Mouse (Mus musculus) hindbrain, postnatal 0 days (tissue): ENCODE data around the gene Kcnab1. TPM values are rescaled to one million over a fixed set of nuclear protein-coding genes. Genes with fewer than 3 reads are reported as not detected.
A peak's percentile ranks its signal among the peaks of the same experiment; 100 is the strongest.

Experiments
- ATAC-seq: fragments of 200-750 bp; cut with Nextera tagmentation; 2 replicates; pipeline ENCODE4 v1.8.0; 2017; ENCODE audit warnings: mild to moderate bottlenecking, moderate TSS enrichment, moderate library complexity
- DNase-seq: peaks from one replicate; pipeline ENCODE4 v3.0.0-alpha.2; 2015; ENCODE audit warnings: low spot score
- H3K27ac ChIP-seq: fragments of 300-500 bp; sonication (generic); 2 replicates; pipeline ENCODE4 v1.5.1; 2014; ENCODE audit warnings: mild to moderate bottlenecking
- H3K27me3 ChIP-seq: fragments of 300-500 bp; sonication (generic); 2 replicates; pipeline ENCODE4 v1.6.1; 2014; ENCODE audit warnings: low read length, mixed read lengths; ENCODE audit not compliant: insufficient read depth
- H3K36me3 ChIP-seq: fragments of 300-500 bp; sonication (generic); 2 replicates; pipeline ENCODE4 v1.6.1; 2014; ENCODE audit warnings: low read length, mixed read lengths; ENCODE audit not compliant: insufficient read depth
- H3K4me1 ChIP-seq: fragments of 300-500 bp; sonication (generic); 2 replicates; pipeline ENCODE4 v1.6.1; 2014; ENCODE audit warnings: antibody characterized with exemption, low read length, mixed read lengths; ENCODE audit not compliant: insufficient read depth
- H3K4me2 ChIP-seq: fragments of 300-500 bp; sonication (generic); 2 replicates; pipeline ENCODE4 v1.6.1; 2014; ENCODE audit warnings: low read depth, mild to moderate bottlenecking, low read length, moderate library complexity, mixed read lengths
- H3K4me3 ChIP-seq: fragments of 300-500 bp; sonication (generic); 2 replicates; pipeline ENCODE4 v1.5.1; 2014; ENCODE audit warnings: low read length
- H3K9ac ChIP-seq: fragments of 300-500 bp; sonication (generic); replicated peaks from 2 replicates; pipeline ENCODE4 v1.6.1; 2014; ENCODE audit warnings: mild to moderate bottlenecking, low read length, moderate library complexity, mixed read lengths
- H3K9me3 ChIP-seq: fragments of 300-500 bp; sonication (generic); 2 replicates; pipeline ENCODE4 v1.6.1; 2016; ENCODE audit warnings: low read length, mixed read lengths
- CTCF ChIP-seq: IDR thresholded peaks from 2 replicates; pipeline ENCODE4 v1.5.1; 2016; ENCODE audit warnings: antibody characterized with exemption, control low read depth, low read depth
- WGBS: fragments of 180-500 bp; shearing (Covaris S2); extraction: QIAGEN DNeasy Blood & Tissue Kit; methylation state at CpG from one replicate; pipeline ENCODE4 v1.1.7; 2014; 5-methylcytosine and 5-hydroxymethylcytosine counted together
- polyA plus RNA-seq: library from polyadenylated mRNA; unstranded; fragments of >200 nt; fragmentation: Nextera tagmentation; extraction: Ambion mirVana; gene quantifications from 2 replicates; pipeline ENCODE4 v1.2.1, GENCODE M21; 2015
- total RNA-seq: library from RNA; depleted of rRNA; stranded (reverse); fragments of >200 nt; gene quantifications from 2 replicates; pipeline ENCODE4 v1.2.3, GENCODE M21; 2014

Gene Kcnab1
- total and polyA plus RNA-seq, 2 experiments from 2014 or later = 6.3 to 11.3 TPM

GRCm38 (mm10) chr3:65320990-65321389, 211.8 kb downstream of the Kcnab1 start:
- H3K36me3 ChIP-seq = no peaks in the 10 kb centered on the region
- H3K27ac ChIP-seq = no peak overlapping the region
- no peak for TF ChIP-seq CTCF
- WGBS = 88% methylated on average over 4 of the region's 4 CpGs
- no peaks in the 10 kb centered on the region for H3K9me3 ChIP-seq
- H3K4me3 ChIP-seq = no peak overlapping the region
- no peaks in the 10 kb centered on the region for H3K27me3 ChIP-seq
- H3K4me1 ChIP-seq = no peaks in the 10 kb centered on the region
- H3K9ac ChIP-seq = no peak overlapping the region
- DNase-seq (no peak), ATAC-seq (no peak)
- H3K4me2 ChIP-seq = no peak overlapping the region

GRCm38 (mm10) chr3:65321981-65322779, 213.0 kb downstream of the Kcnab1 start:
- TF ChIP-seq CTCF = no peak
- no peaks in the 10 kb centered on the region for H3K36me3 ChIP-seq

DNA sequence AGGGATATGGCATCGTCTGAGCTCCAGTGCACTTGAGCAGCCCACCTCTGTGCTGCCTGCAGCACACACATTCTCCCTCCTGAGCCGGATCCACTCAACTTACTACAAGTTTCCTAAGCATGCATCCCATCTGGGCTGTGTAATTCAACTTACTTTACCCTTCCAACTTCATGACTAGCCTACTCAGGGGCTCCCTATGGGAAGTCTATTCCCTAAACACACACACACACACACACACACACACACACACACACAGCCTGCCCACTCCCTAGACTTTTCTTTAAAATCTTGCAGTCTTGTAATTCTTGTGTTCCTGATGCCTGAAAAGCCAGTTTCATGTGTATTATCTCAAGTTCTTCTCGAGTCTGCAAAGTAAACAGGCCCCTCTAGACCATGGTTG, 216.1 kb downstream of the Kcnab1 start:
- Histone ChIP-seq H3K9me3 (no peaks in the 10 kb centered on the region), H3K36me3 (no peaks in the 10 kb centered on the region), H3K27me3 (no peaks in the 10 kb centered on the region), H3K4me1 (no peaks in the 10 kb centered on the region), H3K4me3 (no peak overlapping the region), H3K4me2 (no peak overlapping the region), H3K27ac (no peak overlapping the region), H3K9ac (no peak overlapping the region)
- TF ChIP-seq CTCF = no peak
- DNase-seq (no peak), ATAC-seq (no peak)
- WGBS = 64% methylated on average over 3 of the region's 3 CpGs

More at GRCm38 (mm10) chr3:65321981-65322779, 213.0 kb downstream of the Kcnab1 start:
- 59% methylated on average over 14 of the region's 14 CpGs for WGBS
- H3K4me1 ChIP-seq = no peaks in the 10 kb centered on the region
- H3K4me2 ChIP-seq = peak overlapping the region; percentile 36
- DNase-seq = peak; percentile 71
- no peaks in the 10 kb centered on the region for H3K9me3 ChIP-seq
- peak overlapping the region; percentile 48 for H3K27ac ChIP-seq
- no peak overlapping the region for H3K9ac ChIP-seq
- H3K27me3 ChIP-seq = no peaks in the 10 kb centered on the region
- no peak overlapping the region for H3K4me3 ChIP-seq
- ATAC-seq = peak; percentile 76

GRCm38 (mm10) chr3:65328814-65329213, 219.6 kb downstream of the Kcnab1 start:
- no peak overlapping the region for H3K4me2 ChIP-seq
- H3K9ac ChIP-seq = no peak overlapping the region
- no peak overlapping the region for H3K27ac ChIP-seq
- 53% methylated on average over 4 of the region's 4 CpGs for WGBS
- no peaks in the 10 kb centered on the region for H3K36me3 ChIP-seq
- TF ChIP-seq CTCF = no peak
- no peak for ATAC-seq
- no peaks in the 10 kb centered on the region for H3K4me1 ChIP-seq
- H3K9me3 ChIP-seq = no peaks in the 10 kb centered on the region
- H3K4me3 ChIP-seq = no peak overlapping the region
- H3K27me3 ChIP-seq = no peaks in the 10 kb centered on the region
- DNase-seq = peak; percentile 2

DNA sequence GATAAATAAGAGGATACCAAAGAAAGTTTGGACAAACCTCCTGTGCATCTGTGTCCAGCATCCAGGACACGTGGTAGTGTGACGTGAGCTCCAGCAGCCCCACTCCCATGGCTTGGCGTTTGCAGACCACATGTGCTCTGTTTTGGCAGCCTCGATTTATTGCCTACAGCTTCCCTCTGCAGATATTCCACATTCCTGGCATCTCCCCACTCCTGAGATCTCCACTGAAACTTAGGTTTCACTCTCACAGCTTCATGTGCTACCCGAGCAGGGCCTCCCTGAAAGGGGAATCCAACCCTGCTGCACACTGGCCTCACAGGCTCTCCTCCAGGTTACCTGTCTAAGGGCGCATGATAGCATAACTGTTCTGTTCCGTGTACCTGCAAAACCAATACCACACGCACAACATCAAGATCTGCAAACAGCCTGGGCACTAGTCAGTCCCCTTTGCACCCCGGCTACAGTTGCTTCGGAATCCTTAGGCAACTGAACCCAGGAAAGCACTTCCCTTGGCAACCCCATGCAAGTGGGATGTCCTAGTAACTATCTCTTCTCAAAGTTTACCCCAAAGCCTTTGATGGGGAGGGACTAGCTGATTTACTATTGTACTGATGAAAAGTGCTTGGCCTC, 228.8 kb downstream of the Kcnab1 start:
- 84% methylated on average over 10 of the region's 10 CpGs for WGBS
- no peak for ATAC-seq
- no peak for TF ChIP-seq CTCF

DNA sequence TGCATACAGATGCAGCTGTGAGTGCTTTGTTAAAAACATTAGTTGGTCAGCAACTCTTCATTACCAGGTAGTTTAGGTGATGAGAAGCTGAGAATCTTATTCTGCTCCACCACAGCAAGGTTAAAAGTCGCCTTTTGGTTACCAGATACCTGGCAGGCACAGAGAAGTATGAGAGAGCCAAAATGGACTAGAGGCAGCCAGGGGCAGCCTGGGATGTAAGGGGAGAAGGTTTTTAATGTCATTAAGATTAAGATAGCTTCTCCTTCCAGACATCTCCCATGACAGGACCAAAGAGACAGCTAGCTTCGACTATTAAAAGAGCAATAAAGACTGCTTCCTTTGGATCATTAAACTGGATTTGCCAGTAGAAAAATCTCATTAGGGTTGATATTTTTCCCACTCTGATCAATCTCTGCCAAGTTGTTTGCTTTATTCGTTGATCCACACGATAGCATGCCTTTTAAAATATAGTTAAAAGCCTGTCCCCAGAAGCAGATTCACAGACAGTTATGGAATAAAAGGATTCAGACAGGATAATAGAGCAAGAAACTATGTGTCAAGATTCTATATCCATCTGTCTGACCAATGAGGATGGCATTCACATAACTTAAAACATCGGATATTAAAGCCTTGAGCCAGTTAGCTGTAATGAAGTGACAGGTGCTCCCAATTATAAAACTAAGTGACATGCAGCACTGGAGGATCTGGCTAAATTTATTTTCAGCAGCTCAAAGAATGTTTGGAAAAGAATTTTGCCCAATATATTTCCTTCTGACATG, 231.2 kb downstream of the Kcnab1 start:
- H3K27me3 ChIP-seq = no peaks in the 10 kb centered on the region
- TF ChIP-seq CTCF = no peak
- no peak overlapping the region for H3K9ac ChIP-seq
- H3K9me3 ChIP-seq = no peaks in the 10 kb centered on the region
- no peaks in the 10 kb centered on the region for H3K36me3 ChIP-seq
- H3K4me2 ChIP-seq = no peak overlapping the region
- no peaks in the 10 kb centered on the region for H3K4me1 ChIP-seq
- DNase-seq = no peak
- H3K27ac ChIP-seq = no peak overlapping the region
- ATAC-seq = no peak
- 74% methylated on average over 5 of the region's 5 CpGs for WGBS
- no peak overlapping the region for H3K4me3 ChIP-seq

More for the DNA sequence above, 228.8 kb downstream of the Kcnab1 start:
- Histone ChIP-seq H3K9me3 (no peaks in the 10 kb centered on the region), H3K9ac (no peak overlapping the region), H3K27ac (no peak overlapping the region), H3K36me3 (no peaks in the 10 kb centered on the region), H3K27me3 (no peaks in the 10 kb centered on the region), H3K4me3 (no peak overlapping the region), H3K4me1 (no peaks in the 10 kb centered on the region), H3K4me2 (no peak overlapping the region)
- no peak for DNase-seq
